Mouse (Mus musculus) MEL (cell line): Measurements from ENCODE around the gene Fbf1. TPM values are rescaled to one million over a fixed set of nuclear protein-coding genes. Genes with fewer than 3 reads are reported as not detected.

Source experiments
- DNase-seq: peaks from one replicate; pipeline ENCODE4 v3.0.0; 2011; ENCODE audit warnings: low read depth, low spot score
- H3K27ac ChIP-seq: 2 replicates; pipeline ENCODE4 v1.5.1; 2012; ENCODE audit warnings: low read depth, mild to moderate bottlenecking, control low read depth, low read length, moderate library complexity; ENCODE audit not compliant: control insufficient read depth
- H3K27me3 ChIP-seq, 2 experiments: fragments of 150-350 bp in 1 of 2; sonication (generic) in 1 of 2; 2 replicates each; pipeline ENCODE4 v1.6.1; 2012; ENCODE audit warnings: low read length in 2 of 2, mild to moderate bottlenecking in 2 of 2, improper control_type of control experiment in 1 of 2, moderate library complexity in 1 of 2; ENCODE audit not compliant: insufficient read depth in 2 of 2, control insufficient read depth in 1 of 2
- H3K36me3 ChIP-seq, 2 experiments: 2 replicates each; pipeline ENCODE4 v1.6.1; 2012 to 2014; ENCODE audit warnings: low read length in 2 of 2, improper control_type of control experiment in 1 of 2, inconsistent platforms in 1 of 2, mild to moderate bottlenecking in 1 of 2; ENCODE audit not compliant: insufficient read depth in 2 of 2, control insufficient read depth in 1 of 2
- H3K4me1 ChIP-seq, 2 experiments: fragments of 150-350 bp in 1 of 2; sonication (generic) in 1 of 2; 2 replicates each; pipeline ENCODE4 v1.6.1; 2012; ENCODE audit warnings: low read length in 2 of 2, improper control_type of control experiment in 1 of 2, mild to moderate bottlenecking in 1 of 2; ENCODE audit not compliant: insufficient read depth in 2 of 2, control insufficient read depth in 1 of 2
- H3K4me3 ChIP-seq, 2 experiments: fragments of 150-350 bp in 1 of 2; sonication (generic) in 1 of 2; 2 replicates each; pipeline ENCODE4 v1.5.1; 2012; ENCODE audit warnings: low read depth in 2 of 2, low read length in 2 of 2, mild to moderate bottlenecking in 2 of 2, moderate library complexity in 2 of 2, control low read depth in 1 of 2, improper control_type of control experiment in 1 of 2; ENCODE audit not compliant: control insufficient read depth in 1 of 2, insufficient read depth in 1 of 2
- H3K79me2 ChIP-seq: 2 replicates; pipeline ENCODE4 v1.6.1; 2012; ENCODE audit warnings: mild to moderate bottlenecking, low read length, moderate library complexity; ENCODE audit not compliant: control insufficient read depth, poor library complexity, insufficient read depth
- H3K9ac ChIP-seq: 2 replicates; pipeline ENCODE4 v1.6.1; 2012; ENCODE audit warnings: low read depth, mild to moderate bottlenecking, control low read depth, low read length, moderate library complexity; ENCODE audit not compliant: control insufficient read depth, poor library complexity, severe bottlenecking
- H3K9me3 ChIP-seq: fragments of 150-350 bp; sonication (generic); replicated peaks from 2 replicates; pipeline ENCODE4 v1.6.1; 2012; ENCODE audit warnings: mild to moderate bottlenecking, low read length, improper control_type of control experiment, moderate library complexity; ENCODE audit not compliant: insufficient read depth
- CTCF ChIP-seq, 3 experiments: IDR thresholded peaks in 2 of 3; conservative IDR thresholded peaks in 1 of 3; 2 replicates each; pipeline ENCODE4 v1.5.1; 2011 to 2012; ENCODE audit warnings: low read length in 3 of 3, low read depth in 2 of 3, mild to moderate bottlenecking in 2 of 3, improper control_type of control experiment in 1 of 3, inconsistent platforms in 1 of 3, mixed read lengths in 1 of 3, moderate library complexity in 1 of 3; ENCODE audit not compliant: control insufficient read depth in 1 of 3, insufficient read depth in 1 of 3, poor library complexity in 1 of 3, severe bottlenecking in 1 of 3
- E2F4 ChIP-seq: IDR thresholded peaks from 2 replicates; pipeline ENCODE4 v1.6.1; 2011; ENCODE audit warnings: low read depth, low read length, improper control_type of control experiment, borderline replicate concordance
- ELF1 ChIP-seq: IDR thresholded peaks from 2 replicates; pipeline ENCODE4 v1.6.1; 2014; ENCODE audit warnings: low read depth, mild to moderate bottlenecking, inconsistent platforms, low read length, improper control_type of control experiment, moderate library complexity
- EP300 ChIP-seq, 2 experiments: IDR thresholded peaks; 2 replicates each; pipeline ENCODE4 v1.6.1; 2011; ENCODE audit warnings: improper control_type of control experiment in 2 of 2, low read length in 2 of 2, low read depth in 1 of 2, mild to moderate bottlenecking in 1 of 2
- JUND ChIP-seq: IDR thresholded peaks from 2 replicates; pipeline ENCODE4 v1.6.1; 2011; ENCODE audit warnings: low read depth, mild to moderate bottlenecking, improper control_type of control experiment, low read length
- KAT2A ChIP-seq: conservative IDR thresholded peaks from 2 replicates; pipeline ENCODE4 v1.6.1; 2012; ENCODE audit warnings: low read depth, low read length, improper control_type of control experiment, inconsistent platforms
- MAFK ChIP-seq: IDR thresholded peaks from 2 replicates; pipeline ENCODE4 v1.6.1; 2011; ENCODE audit warnings: low read depth, mild to moderate bottlenecking, low read length, improper control_type of control experiment, borderline replicate concordance
- MAX ChIP-seq: IDR thresholded peaks from 2 replicates; pipeline ENCODE4 v1.6.1; 2011; ENCODE audit warnings: low read length, improper control_type of control experiment
- MAZ ChIP-seq: IDR thresholded peaks from 2 replicates; pipeline ENCODE4 v1.6.1; 2012; ENCODE audit warnings: low read depth, mild to moderate bottlenecking, inconsistent platforms, low read length, improper control_type of control experiment
- MEF2A ChIP-seq: IDR thresholded peaks from 2 replicates; pipeline ENCODE4 v1.6.1; 2014; ENCODE audit warnings: low read depth, mild to moderate bottlenecking, inconsistent platforms, low read length, improper control_type of control experiment; ENCODE audit not compliant: poor library complexity, insufficient replicate concordance, severe bottlenecking; ENCODE audit errors: extremely low read depth
- MYC ChIP-seq: IDR thresholded peaks from 2 replicates; pipeline ENCODE4 v1.6.1; 2011; ENCODE audit warnings: low read depth, mild to moderate bottlenecking, low read length, improper control_type of control experiment, moderate library complexity
- NELFE ChIP-seq: IDR thresholded peaks from 2 replicates; pipeline ENCODE4 v1.6.1; 2011; ENCODE audit warnings: low read depth, low read length, improper control_type of control experiment
- POLR2AphosphoS2 ChIP-seq: IDR thresholded peaks from 2 replicates; pipeline ENCODE4 v1.6.1; 2011; ENCODE audit warnings: low read length, improper control_type of control experiment
- POLR2AphosphoS5 ChIP-seq: IDR thresholded peaks from 2 replicates; pipeline ENCODE4 v1.6.1; 2012; ENCODE audit warnings: low read depth, borderline replicate concordance, mild to moderate bottlenecking, inconsistent platforms, low read length, moderate library complexity, mixed read lengths
- RAD21 ChIP-seq: IDR thresholded peaks from 2 replicates; pipeline ENCODE4 v1.6.1; 2011; ENCODE audit warnings: mild to moderate bottlenecking, low read depth, low read length, improper control_type of control experiment
- RCOR1 ChIP-seq: IDR thresholded peaks from 2 replicates; pipeline ENCODE4 v1.6.1; 2012; ENCODE audit warnings: low read depth, mild to moderate bottlenecking, inconsistent platforms, low read length, improper control_type of control experiment
- SMC3 ChIP-seq: IDR thresholded peaks from 2 replicates; pipeline ENCODE4 v1.6.1; 2011; ENCODE audit warnings: low read depth, low read length, improper control_type of control experiment
- TAL1 ChIP-seq: IDR thresholded peaks from 2 replicates; pipeline ENCODE4 v1.6.1; 2012; ENCODE audit warnings: mild to moderate bottlenecking, inconsistent platforms, low read length, moderate library complexity, mixed read lengths
- TCF12 ChIP-seq: IDR thresholded peaks from 2 replicates; pipeline ENCODE4 v1.6.1; 2014; ENCODE audit warnings: low read depth, mild to moderate bottlenecking, inconsistent platforms, low read length, improper control_type of control experiment, moderate library complexity
- USF1 ChIP-seq: IDR thresholded peaks from 2 replicates; pipeline ENCODE4 v1.6.1; 2014; ENCODE audit warnings: low read depth, mild to moderate bottlenecking, inconsistent platforms, low read length, improper control_type of control experiment, moderate library complexity
- ZC3H11A ChIP-seq: IDR thresholded peaks from 2 replicates; pipeline ENCODE4 v1.6.1; 2012; ENCODE audit warnings: low read depth, mild to moderate bottlenecking, inconsistent platforms, low read length, improper control_type of control experiment
- ZMIZ1 ChIP-seq: IDR thresholded peaks from 2 replicates; pipeline ENCODE4 v1.6.1; 2012; ENCODE audit warnings: low read depth, mild to moderate bottlenecking, inconsistent platforms, low read length, improper control_type of control experiment, moderate library complexity
- ZNF384 ChIP-seq: IDR thresholded peaks from 2 replicates; pipeline ENCODE4 v1.6.1; 2012; ENCODE audit warnings: low read depth, mild to moderate bottlenecking, inconsistent platforms, low read length, improper control_type of control experiment
- polyA plus RNA-seq, 2 experiments: library from polyadenylated mRNA; stranded (reverse) in 1 of 2; unstranded in 1 of 2; fragments of >175 nt in 1 of 2; fragments of >200 nt in 1 of 2; gene quantifications; 2 replicates each; pipeline versions ENCODE4 v1.2.1 to v1.2.4; 2012; ENCODE audit warnings: low replicate concordance in 2 of 2, low read depth in 1 of 2; ENCODE audit not compliant: insufficient read length in 2 of 2, insufficient read depth in 1 of 2, missing spikeins in 1 of 2
- total RNA-seq: library from RNA; depleted of rRNA; stranded (reverse); fragments of 300-350 nt; gene quantifications from 2 replicates; pipeline ENCODE4 v1.2.3, GENCODE M21; 2012

Gene Fbf1
- total and polyA plus RNA-seq, 3 experiments: 29.2 to 32.5 TPM; not detected in 1

GRCm38 (mm10) chr11:116109441-116110081 is 58.4 kb downstream of the Fbf1 start:
- Histone ChIP-seq H3K9me3 (no peaks in the 10 kb centered on the region), H3K79me2 (no peaks in the 10 kb centered on the region), H3K4me3 (no peak overlapping the region), H3K4me1 (peaks cover 2 to 3% of the 10 kb centered on the region in 2 experiments), H3K27ac (no peak overlapping the region), H3K27me3 (no peaks in the 10 kb centered on the region), H3K36me3 (peaks cover 0 to 1% of the 10 kb centered on the region in 2 experiments; a peak in 2 of 4 replicates), H3K9ac (no peak overlapping the region)
- no peak for DNase-seq
- no peak for TF ChIP-seq USF1
- TF ChIP-seq MAZ: no peak
- TF ChIP-seq ELF1: no peak
- no peak for TF ChIP-seq POLR2AphosphoS2
- TF ChIP-seq, all 39 proteins: peak for 0

- H3K4me1 ChIP-seq: peaks cover 9 to 10% of the 10 kb centered on the region in 2 experiments
- DNase-seq: no peak
- peaks cover 0 to 8% of the 10 kb centered on the region in 2 experiments; a peak in 2 of 4 replicates for H3K36me3 ChIP-seq
- H3K9ac ChIP-seq: no peak overlapping the region
- H3K27me3 ChIP-seq: no peaks in the 10 kb centered on the region
- no peaks in the 10 kb centered on the region for H3K79me2 ChIP-seq
- H3K9me3 ChIP-seq: no peaks in the 10 kb centered on the region
- no peak for TF ChIP-seq RAD21
- no peak for TF ChIP-seq JUND
- TF ChIP-seq SMC3: no peak
- no peak for TF ChIP-seq TCF12
- TF ChIP-seq RCOR1: no peak
- no peak for TF ChIP-seq CTCF (IDR thresholded peaks at IDR 0.05 in 2 of 3, conservative IDR thresholded peaks at IDR 0.05 in 1 of 3; ENCODE audit: control insufficient read depth in 1 of 3, insufficient read depth in 1 of 3, low read depth in 2 of 3, low read length in 3 of 3, poor library complexity in 1 of 3, severe bottlenecking in 1 of 3)
- no peak for TF ChIP-seq ZMIZ1
- no peak for TF ChIP-seq TAL1
- H3K4me3 ChIP-seq: no peak overlapping the region
- H3K27ac ChIP-seq: no peak overlapping the region
Observed at GRCm38 (mm10) chr11:116108464-116109137, 59.4 kb downstream of the Fbf1 start.

- Histone ChIP-seq H3K4me3 (no peak overlapping the region), H3K9ac (no peak overlapping the region), H3K9me3 (no peaks in the 10 kb centered on the region), H3K4me1 (peaks cover 9 to 10% of the 10 kb centered on the region in 2 experiments), H3K27me3 (no peaks in the 10 kb centered on the region), H3K36me3 (peaks cover 0 to 8% of the 10 kb centered on the region in 2 experiments; a peak in 2 of 4 replicates), H3K27ac (no peak overlapping the region), H3K79me2 (no peaks in the 10 kb centered on the region)
- no peak for DNase-seq
- TF ChIP-seq MEF2A (no peak), NELFE (no peak), ZNF384 (no peak), MAFK (no peak), RAD21 (no peak), SMC3 (no peak), KAT2A (no peak), ELF1 (no peak), EP300 (IDR thresholded peaks at IDR 0.05; ENCODE audit: low read depth in 1 of 2, low read length in 2 of 2) (no peak), POLR2AphosphoS2 (no peak), JUND (no peak), MAZ (no peak), MAX (no peak), E2F4 (no peak), TAL1 (no peak), MYC (no peak), ZC3H11A (no peak), POLR2AphosphoS5 (no peak)
Observed at GRCm38 (mm10) chr11:116107777-116108285, 60.1 kb downstream of the Fbf1 start.
